Mouse (Mus musculus) CH12.LX (cell line): ENCODE measurements around the gene Tspan2. TPM values are rescaled to one million over a fixed set of nuclear protein-coding genes. Genes with fewer than 3 reads are reported as not detected.

Source experiments
- DNase-seq: peaks from one replicate; pipeline ENCODE4 v3.0.0-alpha.2; 2013; ENCODE audit errors: extremely low read depth
- H3K27ac ChIP-seq: 2 replicates; pipeline ENCODE4 v1.5.1; 2012; ENCODE audit warnings: low read depth, mild to moderate bottlenecking, control low read depth, moderate library complexity; ENCODE audit not compliant: insufficient read depth
- H3K27me3 ChIP-seq: replicated peaks from 2 replicates; pipeline ENCODE3; 2012; ENCODE audit warnings: inconsistent platforms
- H3K36me3 ChIP-seq, 2 experiments: replicated peaks in 1 of 2; 2 replicates each; pipeline versions ENCODE3 to v1.6.1; 2012; ENCODE audit warnings: inconsistent platforms in 1 of 2, low read length in 1 of 2, mild to moderate bottlenecking in 1 of 2, mixed read lengths in 1 of 2, moderate library complexity in 1 of 2; ENCODE audit not compliant: control insufficient read depth in 1 of 2, insufficient read depth in 1 of 2
- H3K4me1 ChIP-seq, 2 experiments: 2 replicates each; pipeline ENCODE4 v1.6.1; 2012; ENCODE audit warnings: inconsistent platforms in 1 of 2, moderate library complexity in 1 of 2; ENCODE audit not compliant: insufficient read depth in 2 of 2, control insufficient read depth in 1 of 2
- H3K4me2 ChIP-seq: 2 replicates; pipeline ENCODE4 v1.6.1; 2012; ENCODE audit warnings: low read depth, mild to moderate bottlenecking, control low read depth; ENCODE audit not compliant: poor library complexity, insufficient read depth, severe bottlenecking
- H3K4me3 ChIP-seq, 3 experiments: fragments of 150-350 bp in 1 of 3; sonication (generic) in 1 of 3; replicated peaks in 1 of 3; 2 replicates each; pipeline versions ENCODE3 to v1.5.1; 2011 to 2012; ENCODE audit warnings: low read depth in 2 of 3, low read length in 2 of 3, mild to moderate bottlenecking in 2 of 3, moderate library complexity in 2 of 3, control low read depth in 1 of 3, improper control_type of control experiment in 1 of 3, inconsistent platforms in 1 of 3, mixed read lengths in 1 of 3; ENCODE audit not compliant: poor library complexity in 1 of 3
- H3K79me2 ChIP-seq: replicated peaks from 2 replicates; pipeline ENCODE4 v1.6.1; 2012; ENCODE audit warnings: mild to moderate bottlenecking, moderate library complexity; ENCODE audit not compliant: control insufficient read depth, poor library complexity, insufficient read depth, severe bottlenecking; ENCODE audit errors: extremely low read depth
- H3K9ac ChIP-seq: 2 replicates; pipeline ENCODE4 v1.6.1; 2012; ENCODE audit warnings: low read depth, mild to moderate bottlenecking, control low read depth, moderate library complexity; ENCODE audit not compliant: insufficient read depth
- H3K9me3 ChIP-seq: replicated peaks from 2 replicates; pipeline ENCODE3; 2012; ENCODE audit warnings: low read length, inconsistent platforms, mixed read lengths
- CHD1 ChIP-seq: IDR thresholded peaks from 2 replicates; pipeline ENCODE4 v1.6.1; 2012; ENCODE audit warnings: low read depth, low read length, improper control_type of control experiment, inconsistent platforms
- CHD2 ChIP-seq: IDR thresholded peaks from 2 replicates; pipeline ENCODE4 v1.6.1; 2011; ENCODE audit warnings: low read length, improper control_type of control experiment
- CTCF ChIP-seq, 2 experiments: IDR thresholded peaks in 1 of 2; conservative IDR thresholded peaks in 1 of 2; 2 replicates each; pipeline ENCODE4 v1.5.1; 2011 to 2012; ENCODE audit warnings: low read depth in 2 of 2, low read length in 2 of 2, improper control_type of control experiment in 1 of 2, inconsistent platforms in 1 of 2, mild to moderate bottlenecking in 1 of 2, moderate library complexity in 1 of 2
- E2F4 ChIP-seq: IDR thresholded peaks from 2 replicates; pipeline ENCODE4 v1.6.1; 2011; ENCODE audit warnings: low read depth, low read length, improper control_type of control experiment; ENCODE audit not compliant: insufficient replicate concordance
- ETS1 ChIP-seq: conservative IDR thresholded peaks from 2 replicates; pipeline ENCODE4 v1.6.1; 2012; ENCODE audit warnings: low read depth, mild to moderate bottlenecking, inconsistent platforms, low read length, improper control_type of control experiment, moderate library complexity
- HCFC1 ChIP-seq: IDR thresholded peaks from 2 replicates; pipeline ENCODE4 v1.6.1; 2012; ENCODE audit warnings: low read depth, mild to moderate bottlenecking, inconsistent platforms, low read length, improper control_type of control experiment
- IRF4 ChIP-seq: IDR thresholded peaks from 2 replicates; pipeline ENCODE4 v1.6.1; 2014; ENCODE audit warnings: low read depth, mild to moderate bottlenecking, inconsistent platforms, low read length, improper control_type of control experiment
- KAT2A ChIP-seq: IDR thresholded peaks from 2 replicates; pipeline ENCODE4 v1.6.1; 2012; ENCODE audit warnings: low read length, improper control_type of control experiment, inconsistent platforms; ENCODE audit not compliant: insufficient replicate concordance
- MAZ ChIP-seq: IDR thresholded peaks from 2 replicates; pipeline ENCODE4 v1.6.1; 2012; ENCODE audit warnings: low read depth, mild to moderate bottlenecking, inconsistent platforms, low read length, improper control_type of control experiment, moderate library complexity
- MEF2A ChIP-seq: IDR thresholded peaks from 2 replicates; pipeline ENCODE4 v1.6.1; 2014; ENCODE audit warnings: low read depth, mild to moderate bottlenecking, inconsistent platforms, low read length, improper control_type of control experiment, borderline replicate concordance
- MXI1 ChIP-seq: IDR thresholded peaks from 2 replicates; pipeline ENCODE4 v1.6.1; 2011; ENCODE audit warnings: mild to moderate bottlenecking, low read depth, low read length, improper control_type of control experiment
- MYC ChIP-seq: IDR thresholded peaks from 2 replicates; pipeline ENCODE4 v1.6.1; 2011; ENCODE audit warnings: low read depth, mild to moderate bottlenecking, improper control_type of control experiment, low read length
- NRF1 ChIP-seq: IDR thresholded peaks from 2 replicates; pipeline ENCODE4 v1.6.1; 2014; ENCODE audit warnings: low read depth, mild to moderate bottlenecking, inconsistent platforms, low read length, improper control_type of control experiment, moderate library complexity
- PAX5 ChIP-seq: IDR thresholded peaks from 2 replicates; pipeline ENCODE4 v1.6.1; 2012; ENCODE audit warnings: low read length, inconsistent platforms, mixed read lengths
- POLR2A ChIP-seq: IDR thresholded peaks from 2 replicates; pipeline ENCODE4 v1.6.1; 2011; ENCODE audit warnings: low read depth, mild to moderate bottlenecking, improper control_type of control experiment, low read length
- RCOR1 ChIP-seq: conservative IDR thresholded peaks from 2 replicates; pipeline ENCODE4 v1.6.1; 2012; ENCODE audit warnings: low read depth, mild to moderate bottlenecking, inconsistent platforms, low read length, improper control_type of control experiment
- SMC3 ChIP-seq: IDR thresholded peaks from 2 replicates; pipeline ENCODE4 v1.6.1; 2011; ENCODE audit warnings: low read depth, low read length, improper control_type of control experiment
- USF2 ChIP-seq: conservative IDR thresholded peaks from 2 replicates; pipeline ENCODE4 v1.6.1; 2011; ENCODE audit warnings: low read depth, low read length, improper control_type of control experiment
- ZC3H11A ChIP-seq: IDR thresholded peaks from 2 replicates; pipeline ENCODE4 v1.6.1; 2012; ENCODE audit warnings: low read depth, mild to moderate bottlenecking, inconsistent platforms, low read length, improper control_type of control experiment
- ZKSCAN1 ChIP-seq: IDR thresholded peaks from 2 replicates; pipeline ENCODE4 v1.6.1; 2012; ENCODE audit warnings: low read depth, inconsistent platforms, low read length, improper control_type of control experiment, borderline replicate concordance
- ZMIZ1 ChIP-seq: IDR thresholded peaks from 2 replicates; pipeline ENCODE4 v1.6.1; 2012; ENCODE audit warnings: low read depth, mild to moderate bottlenecking, inconsistent platforms, low read length, improper control_type of control experiment
- ZNF384 ChIP-seq: IDR thresholded peaks from 2 replicates; pipeline ENCODE4 v1.6.1; 2012; ENCODE audit warnings: low read depth, low read length, improper control_type of control experiment, inconsistent platforms
- dilution Hi-C: fragments of 300-500 bp; cut with MboI; formaldehyde crosslinking; loops from 2 replicates; pipeline ENCODE4 v1.14.3; 2020; ENCODE audit warnings: low sequenced_read_pairs; ENCODE audit not compliant: extremely low pct_unique_long_range_greater_than_20kb, extremely low pct_ligation_motif_present
- in situ Hi-C: fragments of 300-500 bp; cut with MboI; formaldehyde crosslinking; loops from 3 replicates; pipeline ENCODE4 v1.14.3; 2019; ENCODE audit warnings: low sequenced_read_pairs, low pct_ligation_motif_present, low pct_unique_long_range_greater_than_20kb, mixed read lengths
- polyA plus RNA-seq: library from polyadenylated mRNA; unstranded; fragments of >175 nt; gene quantifications from 2 replicates; pipeline ENCODE4 v1.2.1, GENCODE M21; 2012; ENCODE audit warnings: low read depth; ENCODE audit not compliant: insufficient read length
- total RNA-seq, 2 experiments: library from RNA; depleted of rRNA; stranded (reverse); fragments of 300-350 nt in 1 of 2; fragments of >200 nt in 1 of 2; gene quantifications; 2 replicates each; pipeline ENCODE4 v1.2.3; 2012 to 2014

Tspan2 gene
- total and polyA plus RNA-seq, 3 experiments, result 1.4 to 4.5 (median 2.8) TPM

- H3K4me3 ChIP-seq, result no peak overlapping the region
- no peak overlapping the region for H3K27ac ChIP-seq
- dilution Hi-C loops (no loop called here), in situ Hi-C loops (no loop called here)
- no peak overlapping the region for H3K4me2 ChIP-seq
- H3K9me3 ChIP-seq, result no peaks in the 10 kb centered on the region
- no peak for TF ChIP-seq PAX5
- no peak for TF ChIP-seq RCOR1
- no peak for TF ChIP-seq CHD2
- TF ChIP-seq SMC3, result no peak
- no peak for TF ChIP-seq MAZ
- TF ChIP-seq MYC, result no peak
- no peak for TF ChIP-seq CHD1
- no peak for TF ChIP-seq MXI1
- TF ChIP-seq ETS1, result no peak
- no peak for TF ChIP-seq USF2
- no peak for TF ChIP-seq CTCF (conservative IDR thresholded peaks at IDR 0.05 in 1 of 2, IDR thresholded peaks at IDR 0.05 in 1 of 2; ENCODE audit: low read depth in 2 of 2, low read length in 2 of 2)
- no peak for TF ChIP-seq IRF4
- no peak for TF ChIP-seq ZKSCAN1
- TF ChIP-seq E2F4, result no peak
- TF ChIP-seq POLR2A, result no peak
- no peak for TF ChIP-seq MEF2A
- TF ChIP-seq KAT2A, result no peak
- DNase-seq, result no peak
- no peaks in the 10 kb centered on the region for H3K79me2 ChIP-seq
- no peak overlapping the region for H3K9ac ChIP-seq
- no peaks in the 10 kb centered on the region for H3K27me3 ChIP-seq
- H3K36me3 ChIP-seq, result no peaks in the 10 kb centered on the region
- peaks cover 5 to 43% of the 10 kb centered on the region in 2 experiments; a peak in 3 of 4 replicates for H3K4me1 ChIP-seq
Observed at GRCm38 (mm10) chr3:102738161-102738901, 4.0 kb downstream of the Tspan2 start.

GRCm38 (mm10) chr3:102738926-102739325 lies 4.6 kb downstream of the Tspan2 start:
- Histone ChIP-seq H3K4me3 (no peak overlapping the region), H3K9ac (no peak overlapping the region), H3K4me1 (peaks cover 0 to 37% of the 10 kb centered on the region in 2 experiments; a peak in 3 of 4 replicates), H3K9me3 (no peaks in the 10 kb centered on the region), H3K27ac (no peak overlapping the region), H3K79me2 (no peaks in the 10 kb centered on the region), H3K4me2 (no peak overlapping the region), H3K36me3 (no peaks in the 10 kb centered on the region), H3K27me3 (no peaks in the 10 kb centered on the region)
- DNase-seq, result no peak
- no peak for TF ChIP-seq HCFC1
- TF ChIP-seq NRF1, result no peak
- TF ChIP-seq ZNF384, result no peak
- no peak for TF ChIP-seq CTCF (conservative IDR thresholded peaks at IDR 0.05 in 1 of 2, IDR thresholded peaks at IDR 0.05 in 1 of 2; ENCODE audit: low read depth in 2 of 2, low read length in 2 of 2)
- TF ChIP-seq ZC3H11A, result no peak
- TF ChIP-seq ZMIZ1, result no peak
- no peak for TF ChIP-seq MEF2A
- in situ Hi-C loops, result no loop called here
- dilution Hi-C loops, result no loop called here
